Mouse (Mus musculus): ENCODE results near the gene Hgf.

Gene Hgf

GRCm38 (mm10) chr5:16553304-16554047 is at the start of gene Hgf:
Gene Hgf, plus strand, starts transcription at chr5:16553495.
- in situ Hi-C loops (cut with MboI), result no loop called here

- in situ Hi-C loops (cut with MboI), result no loop called here
Observed at GRCm38 (mm10) chr5:16506702-16507350, 46.5 kb upstream of the Hgf start.

GRCm38 (mm10) chr5:16531619-16532277 is 21.5 kb upstream of the Hgf start:
- in situ Hi-C loops (cut with MboI), result no loop called here

DNA sequence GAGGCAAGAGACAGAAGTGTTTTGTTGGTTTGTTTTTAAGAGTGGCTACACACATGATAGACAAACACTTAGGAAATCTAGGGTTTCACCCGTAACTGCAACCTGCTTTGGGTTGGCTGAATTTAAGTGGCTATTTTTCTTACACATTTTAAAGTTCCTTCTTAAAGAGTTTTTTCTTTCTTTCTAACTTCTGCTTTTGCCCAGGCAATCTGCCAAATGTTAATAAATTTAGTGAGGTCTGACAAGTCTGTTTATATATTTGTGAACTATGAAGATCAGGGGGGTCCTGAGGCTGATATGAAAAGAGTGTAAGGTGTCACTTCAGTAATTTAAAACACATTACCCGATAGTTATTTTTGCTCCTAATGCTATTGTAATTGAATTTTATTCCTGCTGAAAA is 15.2 kb upstream of the Hgf start:
- in situ Hi-C loops (cut with MboI), result no loop called here

GRCm38 (mm10) chr5:16541561-16542116 is 11.7 kb upstream of the Hgf start:
- in situ Hi-C loops (cut with MboI), result no loop called here

DNA sequence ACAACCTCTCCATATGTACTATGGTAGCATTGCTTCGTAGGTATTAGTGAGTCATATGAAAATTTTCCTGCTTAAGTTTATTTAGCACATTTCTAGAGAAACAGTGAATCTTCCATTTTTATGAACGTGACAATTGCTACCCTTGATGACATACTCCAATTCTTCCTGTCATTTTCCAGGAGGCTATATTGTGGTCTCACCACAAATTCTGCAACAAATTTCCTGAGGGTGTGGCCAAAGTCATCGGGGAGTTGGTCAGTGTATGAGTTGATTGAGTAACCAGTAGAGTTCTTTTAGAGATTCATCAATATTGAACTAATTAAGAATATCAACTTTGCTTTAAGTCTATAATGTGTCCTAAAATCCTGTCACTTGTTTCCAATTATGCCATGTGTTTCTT is 5.8 kb upstream of the Hgf start:
- in situ Hi-C loops (cut with MboI), result no loop called here

DNA sequence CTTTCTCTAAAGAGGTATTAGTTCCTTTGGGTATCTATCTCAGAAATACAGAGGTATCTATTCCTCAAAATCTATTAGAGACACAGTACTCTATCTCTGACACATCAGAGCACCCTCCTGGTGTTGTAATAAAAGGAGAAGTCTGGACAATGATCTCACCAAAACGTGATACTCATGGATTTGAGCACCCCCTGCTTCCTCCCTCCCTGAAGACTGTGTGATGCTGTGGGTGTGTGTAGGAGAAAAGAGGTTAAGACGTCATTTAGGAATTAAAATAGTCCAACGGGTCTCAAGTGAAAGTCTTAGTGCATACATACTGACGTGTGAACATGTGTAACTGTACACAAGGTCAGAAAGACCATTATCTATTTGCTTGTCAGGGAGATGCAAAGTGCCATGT is 648 bp upstream of the Hgf start:
- in situ Hi-C loops (cut with MboI), result no loop called here

- in situ Hi-C loops (cut with MboI), result no loop called here
Observed at GRCm38 (mm10) chr5:16560247-16560646, 7.0 kb downstream of the Hgf start.

- in situ Hi-C loops (cut with MboI), result no loop called here
Observed at GRCm38 (mm10) chr5:16568997-16569396, 15.7 kb downstream of the Hgf start.

- in situ Hi-C loops (cut with MboI), result no loop called here
Observed at GRCm38 (mm10) chr5:16577882-16578742, 24.8 kb downstream of the Hgf start.

DNA sequence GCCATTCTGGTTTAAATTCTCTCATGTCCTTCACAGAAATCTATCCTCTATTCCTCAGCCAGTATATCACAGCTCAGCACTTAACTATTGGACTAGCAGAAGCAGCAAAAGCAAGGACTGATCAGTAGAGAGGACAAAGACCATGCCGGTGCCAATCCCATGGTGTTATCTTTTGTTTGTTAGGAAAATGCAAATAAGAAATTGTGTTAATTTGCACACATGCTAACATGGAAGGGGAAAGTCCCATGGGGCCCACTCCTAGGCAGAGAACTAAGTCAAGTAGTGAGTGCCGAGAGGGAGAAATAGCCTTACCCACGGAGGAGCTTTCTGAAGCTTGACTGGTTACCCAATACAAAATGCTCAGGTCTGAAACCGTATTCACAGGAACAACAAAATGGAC is 42.4 kb downstream of the Hgf start:
- in situ Hi-C loops (cut with MboI), result no loop called here

DNA sequence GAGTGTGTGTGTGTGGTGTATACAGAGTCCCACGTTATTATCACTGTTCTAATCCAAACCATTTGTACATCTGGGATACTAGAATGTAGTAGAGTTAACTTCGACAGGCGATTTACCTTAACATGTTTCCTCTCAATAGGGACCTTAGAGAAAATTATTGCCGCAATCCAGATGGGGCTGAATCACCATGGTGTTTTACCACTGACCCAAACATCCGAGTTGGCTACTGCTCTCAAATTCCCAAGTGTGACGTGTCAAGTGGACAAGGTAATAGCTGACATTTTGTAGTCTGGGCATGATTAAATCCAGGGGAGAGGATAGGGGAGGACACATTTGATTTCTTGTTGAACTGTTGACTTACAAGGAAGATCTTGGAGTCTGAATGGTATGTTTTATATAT is 44.7 kb downstream of the Hgf start:
- in situ Hi-C loops (cut with MboI), result no loop called here

- in situ Hi-C loops (cut with MboI), result no loop called here
Observed at GRCm38 (mm10) chr5:16601463-16601862, 48.2 kb downstream of the Hgf start.

- in situ Hi-C loops (cut with MboI), result no loop called here
Observed at GRCm38 (mm10) chr5:16632996-16633395, 79.7 kb downstream of the Hgf start.

DNA sequence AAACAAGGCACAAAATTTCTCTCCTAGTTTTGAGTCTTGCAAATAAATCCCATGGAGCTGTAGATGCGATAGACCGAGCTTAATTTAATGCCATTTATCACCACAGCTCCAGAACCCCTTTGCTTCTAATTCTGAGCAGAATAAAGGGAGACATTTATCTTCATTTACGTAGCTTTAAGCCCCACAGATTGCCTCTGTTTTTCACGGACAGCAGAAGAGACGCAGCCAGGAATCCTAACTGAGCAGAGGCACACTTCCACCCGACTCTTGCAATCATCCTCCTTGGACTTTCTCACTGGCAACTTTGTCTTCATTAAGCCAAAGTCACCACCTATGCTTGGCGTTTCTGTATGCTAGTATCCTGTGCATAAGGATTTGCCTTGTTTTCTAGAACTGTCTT is 93.1 kb downstream of the Hgf start:
- in situ Hi-C loops (cut with MboI), result no loop called here

GRCm38 (mm10) chr5:16647701-16648100 is 94.4 kb downstream of the Hgf start:
- in situ Hi-C loops (cut with MboI), result no loop called here

- in situ Hi-C loops (cut with MboI), result no loop called here
Observed at GRCm38 (mm10) chr5:16650240-16650639, 96.9 kb downstream of the Hgf start.

GRCm38 (mm10) chr5:16654022-16654421 is 100.7 kb downstream of the Hgf start:
- in situ Hi-C loops (cut with MboI), result no loop called here
